Mouse (Mus musculus): Measurements from ENCODE around the gene Muc1. TPM values are rescaled to one million over a fixed set of nuclear protein-coding genes. Genes with fewer than 3 reads are reported as not detected.

Gene Muc1
- total and polyA plus RNA-seq, 3 experiments: 0.09 to 0.60 (median 0.38) TPM

DNA sequence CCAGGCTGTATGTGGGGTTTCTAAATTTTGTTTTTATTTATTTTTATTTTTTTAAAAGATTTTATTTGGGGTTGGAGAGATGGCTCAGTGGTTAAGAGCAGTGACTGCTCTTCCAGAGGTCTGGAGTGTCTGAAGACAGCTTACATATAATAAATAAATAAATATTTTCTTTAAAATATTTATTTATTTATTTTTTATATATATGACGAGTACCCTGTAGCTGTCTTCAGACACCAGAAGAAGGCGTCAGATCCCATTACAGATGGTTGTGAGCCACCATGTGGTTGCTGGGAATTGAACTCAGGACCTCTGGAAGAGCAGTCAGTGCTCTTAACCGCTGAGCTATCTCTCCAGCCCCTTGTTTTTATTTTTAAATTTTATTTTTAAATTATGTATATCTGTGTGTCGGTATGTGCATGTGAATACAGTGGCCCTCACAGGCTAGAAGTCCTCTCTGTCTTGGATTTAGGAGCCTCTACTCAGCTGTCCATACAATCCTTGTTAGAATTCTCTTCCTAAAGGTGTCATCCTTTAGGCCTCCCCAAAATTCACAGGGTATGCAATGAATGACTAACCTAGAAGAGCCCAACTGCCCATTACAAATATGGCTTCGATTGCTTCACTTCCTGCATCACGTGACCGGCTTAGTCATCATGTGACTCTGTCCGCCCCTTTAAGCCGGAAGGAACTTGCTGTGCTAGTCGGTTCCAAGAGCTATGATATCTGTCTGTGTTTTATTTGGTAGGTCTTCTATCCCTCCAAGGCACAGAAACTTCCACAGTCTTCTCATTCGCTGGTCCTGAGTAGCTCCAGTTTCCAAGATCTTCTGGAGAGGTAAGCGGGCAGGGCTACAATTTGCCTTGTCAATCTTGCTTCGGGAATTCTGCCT, 26.4 kb upstream of the Muc1 start, which contains the start of gene Gba:
Gene Gba, plus strand, starts transcription at position 676 of the 889 bp plus-strand sequence.
- H3K4me2 ChIP-seq (ENCODE audit: insufficient read depth, low read depth, poor library complexity, severe bottlenecking): peak within 1 kb of the TSS; percentile 86

DNA sequence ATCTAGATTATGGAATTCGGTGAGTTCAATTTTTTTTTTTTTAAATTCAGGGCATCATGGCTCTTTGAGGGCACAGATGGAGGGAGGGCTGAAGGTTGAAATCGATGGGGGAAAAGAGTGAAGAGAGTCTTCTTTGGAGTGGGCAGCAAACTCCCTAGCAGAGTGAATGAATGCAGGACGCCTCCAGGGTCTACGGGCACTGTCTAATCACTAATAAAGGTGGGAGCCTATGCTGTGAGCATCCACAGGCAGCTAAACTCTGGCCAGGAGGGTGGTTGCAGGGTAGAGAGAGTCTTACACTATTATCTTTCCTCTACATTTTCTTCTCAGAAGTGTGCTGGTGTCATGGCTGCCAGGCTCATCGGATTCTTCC, 25.7 kb upstream of the Muc1 start:
- peak overlapping the region; percentile 97 for H3K9ac ChIP-seq (ENCODE audit: insufficient read depth, low read depth)
- dilution Hi-C loops (cut with MboI; ENCODE audit: extremely low pct_ligation_motif_present, extremely low pct_unique_long_range_greater_than_20kb, low sequenced_read_pairs): no loop called here
- peaks cover 39 to 44% of the 10 kb centered on the region in 2 experiments for H3K36me3 ChIP-seq (replicated peaks in 1 of 2; ENCODE audit: control insufficient read depth in 1 of 2, insufficient read depth in 1 of 2, low read length in 1 of 2)
- peaks cover 3 to 14% of the 10 kb centered on the region in 2 experiments for H3K4me1 ChIP-seq (ENCODE audit: control insufficient read depth in 1 of 2, insufficient read depth in 2 of 2)
- no peaks in the 10 kb centered on the region for H3K9me3 ChIP-seq (replicated peaks; ENCODE audit: low read length)
- no peak overlapping the region for H3K27ac ChIP-seq (ENCODE audit: insufficient read depth, low read depth)
- H3K4me3 ChIP-seq (replicated peaks in 1 of 3; ENCODE audit: low read depth in 2 of 3, low read length in 2 of 3, poor library complexity in 1 of 3): peak overlapping the region; percentile 74 to 100 (median 75)
- H3K79me2 ChIP-seq (replicated peaks; ENCODE audit: control insufficient read depth, extremely low read depth, insufficient read depth, poor library complexity, severe bottlenecking): peaks cover 5% of the 10 kb centered on the region; the same call in 1 of the 2 replicates
- peak overlapping the region; percentile 86 for H3K4me2 ChIP-seq (ENCODE audit: insufficient read depth, low read depth, poor library complexity, severe bottlenecking)
- in situ Hi-C loops (cut with MboI; ENCODE audit: low pct_ligation_motif_present, low pct_unique_long_range_greater_than_20kb, low sequenced_read_pairs): no loop called here
- no peaks in the 10 kb centered on the region for H3K27me3 ChIP-seq (replicated peaks)
- DNase-seq (ENCODE audit: extremely low read depth): no peak
- TF ChIP-seq UBTF (IDR thresholded peaks at IDR 0.05; ENCODE audit: low read depth, low read length) (no peak), HCFC1 (IDR thresholded peaks at IDR 0.05; ENCODE audit: low read depth, low read length) (no peak), POLR2AphosphoS2 (IDR thresholded peaks at IDR 0.05; ENCODE audit: low read depth, low read length) (no peak), ZNF384 (IDR thresholded peaks at IDR 0.05; ENCODE audit: low read depth, low read length) (no peak), MAZ (IDR thresholded peaks at IDR 0.05; ENCODE audit: low read depth, low read length) (no peak), SIN3A (IDR thresholded peaks at IDR 0.05; ENCODE audit: low read length) (no peak), SMC3 (IDR thresholded peaks at IDR 0.05; ENCODE audit: low read depth, low read length) (no peak), ZC3H11A (IDR thresholded peaks at IDR 0.05; ENCODE audit: low read depth, low read length) (no peak), RCOR1 (conservative IDR thresholded peaks at IDR 0.05; ENCODE audit: low read depth, low read length) (no peak), POLR2A (IDR thresholded peaks at IDR 0.05; ENCODE audit: low read depth, low read length) (no peak), ELF1 (IDR thresholded peaks at IDR 0.05; ENCODE audit: low read depth, low read length) (no peak), USF2 (conservative IDR thresholded peaks at IDR 0.05; ENCODE audit: low read depth, low read length) (no peak), NRF1 (IDR thresholded peaks at IDR 0.05; ENCODE audit: low read depth, low read length) (no peak), MAFK (IDR thresholded peaks at IDR 0.05; ENCODE audit: insufficient replicate concordance, low read length) (no peak), ZMIZ1 (IDR thresholded peaks at IDR 0.05; ENCODE audit: low read depth, low read length) (no peak), PAX5 (IDR thresholded peaks at IDR 0.05; ENCODE audit: low read length) (no peak)

More for the DNA sequence above, 26.4 kb upstream of the Muc1 start, which contains the start of gene Gba:
- no peaks in the 10 kb centered on the region for H3K9me3 ChIP-seq (replicated peaks; ENCODE audit: low read length)
- H3K27ac ChIP-seq (ENCODE audit: insufficient read depth, low read depth): no peak within 1 kb of the TSS
- TF ChIP-seq ZNF384 (IDR thresholded peaks at IDR 0.05; ENCODE audit: low read depth, low read length): no peak
- TF ChIP-seq TCF12 (IDR thresholded peaks at IDR 0.05; ENCODE audit: low read depth, low read length): peak; percentile 55
- TF ChIP-seq KAT2A (IDR thresholded peaks at IDR 0.05; ENCODE audit: insufficient replicate concordance, low read length): peak; percentile 89; the same call in 1 of the 2 replicates
- TF ChIP-seq JUND (conservative IDR thresholded peaks at IDR 0.05; ENCODE audit: low read depth, low read length): no peak
- TF ChIP-seq UBTF (IDR thresholded peaks at IDR 0.05; ENCODE audit: low read depth, low read length): no peak
- peak; percentile 73 for TF ChIP-seq NRF1 (IDR thresholded peaks at IDR 0.05; ENCODE audit: low read depth, low read length)
- no peak for TF ChIP-seq RAD21 (IDR thresholded peaks at IDR 0.05; ENCODE audit: low read depth, low read length)
- peak; percentile 100 for TF ChIP-seq USF1 (IDR thresholded peaks at IDR 0.05; ENCODE audit: low read depth, low read length)
- no peak for TF ChIP-seq ETS1 (conservative IDR thresholded peaks at IDR 0.05; ENCODE audit: low read depth, low read length)
- TF ChIP-seq GABPA (IDR thresholded peaks at IDR 0.05; ENCODE audit: insufficient replicate concordance, low read depth, low read length): no peak; the same call in 1 of the 2 replicates
- TF ChIP-seq ZC3H11A (IDR thresholded peaks at IDR 0.05; ENCODE audit: low read depth, low read length): no peak
- no peak for TF ChIP-seq ZMIZ1 (IDR thresholded peaks at IDR 0.05; ENCODE audit: low read depth, low read length)
- no peak for TF ChIP-seq CHD1 (IDR thresholded peaks at IDR 0.05; ENCODE audit: low read depth, low read length)
- TF ChIP-seq MAX (IDR thresholded peaks at IDR 0.05; ENCODE audit: low read length): peak; percentile 99
- peak; percentile 100 for TF ChIP-seq SIN3A (IDR thresholded peaks at IDR 0.05; ENCODE audit: low read length)
- no peak for TF ChIP-seq ZKSCAN1 (IDR thresholded peaks at IDR 0.05; ENCODE audit: borderline replicate concordance, low read depth, low read length)
- TF ChIP-seq HCFC1 (IDR thresholded peaks at IDR 0.05; ENCODE audit: low read depth, low read length): peak; percentile 99
- no peak for TF ChIP-seq MYC (IDR thresholded peaks at IDR 0.05; ENCODE audit: low read depth, low read length)
- no peak; the same call in 1 of the 2 replicates for TF ChIP-seq RCOR1 (conservative IDR thresholded peaks at IDR 0.05; ENCODE audit: low read depth, low read length)
- no peak for TF ChIP-seq MAFK (IDR thresholded peaks at IDR 0.05; ENCODE audit: insufficient replicate concordance, low read length)
- no peak for TF ChIP-seq CTCF (conservative IDR thresholded peaks at IDR 0.05 in 1 of 2, IDR thresholded peaks at IDR 0.05 in 1 of 2; ENCODE audit: low read depth in 2 of 2, low read length in 2 of 2)
- no peak for TF ChIP-seq MAZ (IDR thresholded peaks at IDR 0.05; ENCODE audit: low read depth, low read length)
- TF ChIP-seq JUN (IDR thresholded peaks at IDR 0.05; ENCODE audit: insufficient read depth, low read depth, low read length): no peak
- TF ChIP-seq MXI1 (IDR thresholded peaks at IDR 0.05; ENCODE audit: low read depth, low read length): peak; percentile 68; the same call in 1 of the 2 replicates
- TF ChIP-seq CHD2 (IDR thresholded peaks at IDR 0.05; ENCODE audit: low read length): no peak
- no peak for TF ChIP-seq E2F4 (IDR thresholded peaks at IDR 0.05; ENCODE audit: insufficient replicate concordance, low read depth, low read length)
- peak; percentile 98 for TF ChIP-seq ELF1 (IDR thresholded peaks at IDR 0.05; ENCODE audit: low read depth, low read length)
- peak; percentile 60; the same call in 1 of the 2 replicates for TF ChIP-seq NELFE (IDR thresholded peaks at IDR 0.05; ENCODE audit: low read depth, low read length)
- no peak for TF ChIP-seq EP300 (IDR thresholded peaks at IDR 0.05; ENCODE audit: low read length)
- peak; percentile 94 for TF ChIP-seq BHLHE40 (IDR thresholded peaks at IDR 0.05; ENCODE audit: low read depth, low read length)
- TF ChIP-seq IRF4 (IDR thresholded peaks at IDR 0.05; ENCODE audit: low read depth, low read length): no peak
- TF ChIP-seq MEF2A (IDR thresholded peaks at IDR 0.05; ENCODE audit: borderline replicate concordance, low read depth, low read length): peak; percentile 24; the same call in 1 of the 2 replicates
- peak; percentile 52; the same call in 1 of the 2 replicates for TF ChIP-seq TBP (conservative IDR thresholded peaks at IDR 0.05; ENCODE audit: low read depth, low read length)
- TF ChIP-seq SMC3 (IDR thresholded peaks at IDR 0.05; ENCODE audit: low read depth, low read length): no peak
- TF ChIP-seq POLR2A (IDR thresholded peaks at IDR 0.05; ENCODE audit: low read depth, low read length): peak; percentile 63
- TF ChIP-seq USF2 (conservative IDR thresholded peaks at IDR 0.05; ENCODE audit: low read depth, low read length): peak; percentile 100
- TF ChIP-seq POLR2AphosphoS2 (IDR thresholded peaks at IDR 0.05; ENCODE audit: low read depth, low read length): no peak
- TF ChIP-seq PAX5 (IDR thresholded peaks at IDR 0.05; ENCODE audit: low read length): no peak
- peak; percentile 96 for DNase-seq (ENCODE audit: extremely low read depth)
- no peaks in the 10 kb centered on the region for H3K27me3 ChIP-seq (replicated peaks)
- H3K79me2 ChIP-seq (replicated peaks; ENCODE audit: control insufficient read depth, extremely low read depth, insufficient read depth, poor library complexity, severe bottlenecking): peaks cover 5% of the 10 kb centered on the region; the same call in 1 of the 2 replicates
- peaks cover 33 to 38% of the 10 kb centered on the region in 2 experiments for H3K36me3 ChIP-seq (replicated peaks in 1 of 2; ENCODE audit: control insufficient read depth in 1 of 2, insufficient read depth in 1 of 2, low read length in 1 of 2)
- dilution Hi-C loops (cut with MboI; ENCODE audit: extremely low pct_ligation_motif_present, extremely low pct_unique_long_range_greater_than_20kb, low sequenced_read_pairs): no loop called here
- H3K4me3 ChIP-seq (replicated peaks in 1 of 3; ENCODE audit: low read depth in 2 of 3, low read length in 2 of 3, poor library complexity in 1 of 3): peak within 1 kb of the TSS; percentile 74 to 100 (median 75)
- H3K9ac ChIP-seq (ENCODE audit: insufficient read depth, low read depth): peak within 1 kb of the TSS; percentile 97
- in situ Hi-C loops (cut with MboI; ENCODE audit: low pct_ligation_motif_present, low pct_unique_long_range_greater_than_20kb, low sequenced_read_pairs): no loop called here
- H3K4me1 ChIP-seq (ENCODE audit: control insufficient read depth in 1 of 2, insufficient read depth in 2 of 2): peaks cover 3 to 9% of the 10 kb centered on the region in 2 experiments
